Mouse (Mus musculus) MEL (cell line): ENCODE measurements at regions not wholly inside any gene's neighbourhood (a gene's known extent, or its start where the extent isn't known, plus 50 kb on each side); places are given as distances from the start of the nearest gene placed in this dataset.

Source experiments
- DNase-seq: peaks from one replicate; pipeline ENCODE4 v3.0.0; 2011; ENCODE audit warnings: low read depth, low spot score
- H3K27ac ChIP-seq: 2 replicates; pipeline ENCODE4 v1.5.1; 2012; ENCODE audit warnings: low read depth, mild to moderate bottlenecking, control low read depth, low read length, moderate library complexity; ENCODE audit not compliant: control insufficient read depth
- H3K27me3 ChIP-seq, 2 experiments: fragments of 150-350 bp in 1 of 2; sonication (generic) in 1 of 2; 2 replicates each; pipeline ENCODE4 v1.6.1; 2012; ENCODE audit warnings: low read length in 2 of 2, mild to moderate bottlenecking in 2 of 2, improper control_type of control experiment in 1 of 2, moderate library complexity in 1 of 2; ENCODE audit not compliant: insufficient read depth in 2 of 2, control insufficient read depth in 1 of 2
- H3K36me3 ChIP-seq, 2 experiments: 2 replicates each; pipeline ENCODE4 v1.6.1; 2012 to 2014; ENCODE audit warnings: low read length in 2 of 2, improper control_type of control experiment in 1 of 2, inconsistent platforms in 1 of 2, mild to moderate bottlenecking in 1 of 2; ENCODE audit not compliant: insufficient read depth in 2 of 2, control insufficient read depth in 1 of 2
- H3K4me1 ChIP-seq, 2 experiments: fragments of 150-350 bp in 1 of 2; sonication (generic) in 1 of 2; 2 replicates each; pipeline ENCODE4 v1.6.1; 2012; ENCODE audit warnings: low read length in 2 of 2, improper control_type of control experiment in 1 of 2, mild to moderate bottlenecking in 1 of 2; ENCODE audit not compliant: insufficient read depth in 2 of 2, control insufficient read depth in 1 of 2
- H3K4me3 ChIP-seq, 2 experiments: fragments of 150-350 bp in 1 of 2; sonication (generic) in 1 of 2; 2 replicates each; pipeline ENCODE4 v1.5.1; 2012; ENCODE audit warnings: low read depth in 2 of 2, low read length in 2 of 2, mild to moderate bottlenecking in 2 of 2, moderate library complexity in 2 of 2, control low read depth in 1 of 2, improper control_type of control experiment in 1 of 2; ENCODE audit not compliant: control insufficient read depth in 1 of 2, insufficient read depth in 1 of 2
- H3K79me2 ChIP-seq: 2 replicates; pipeline ENCODE4 v1.6.1; 2012; ENCODE audit warnings: mild to moderate bottlenecking, low read length, moderate library complexity; ENCODE audit not compliant: control insufficient read depth, poor library complexity, insufficient read depth
- H3K9ac ChIP-seq: 2 replicates; pipeline ENCODE4 v1.6.1; 2012; ENCODE audit warnings: low read depth, mild to moderate bottlenecking, control low read depth, low read length, moderate library complexity; ENCODE audit not compliant: control insufficient read depth, poor library complexity, severe bottlenecking
- H3K9me3 ChIP-seq: fragments of 150-350 bp; sonication (generic); replicated peaks from 2 replicates; pipeline ENCODE4 v1.6.1; 2012; ENCODE audit warnings: mild to moderate bottlenecking, low read length, improper control_type of control experiment, moderate library complexity; ENCODE audit not compliant: insufficient read depth
- BHLHE40 ChIP-seq: IDR thresholded peaks from 2 replicates; pipeline ENCODE4 v1.6.1; 2012; ENCODE audit warnings: low read depth, mild to moderate bottlenecking, inconsistent platforms, low read length, improper control_type of control experiment, borderline replicate concordance
- CHD1 ChIP-seq: IDR thresholded peaks from 2 replicates; pipeline ENCODE4 v1.6.1; 2012; ENCODE audit warnings: low read depth, mild to moderate bottlenecking, inconsistent platforms, low read length, improper control_type of control experiment
- CHD2 ChIP-seq: IDR thresholded peaks from 2 replicates; pipeline ENCODE4 v1.6.1; 2011; ENCODE audit warnings: low read length, improper control_type of control experiment
- EP300 ChIP-seq, 2 experiments: IDR thresholded peaks; 2 replicates each; pipeline ENCODE4 v1.6.1; 2011; ENCODE audit warnings: improper control_type of control experiment in 2 of 2, low read length in 2 of 2, low read depth in 1 of 2, mild to moderate bottlenecking in 1 of 2
- ETS1 ChIP-seq: IDR thresholded peaks from 2 replicates; pipeline ENCODE4 v1.6.1; 2012; ENCODE audit warnings: low read depth, mild to moderate bottlenecking, inconsistent platforms, low read length, improper control_type of control experiment, moderate library complexity
- GABPA ChIP-seq: IDR thresholded peaks from 2 replicates; pipeline ENCODE4 v1.6.1; 2012; ENCODE audit warnings: low read depth, mild to moderate bottlenecking, inconsistent platforms, low read length, improper control_type of control experiment, moderate library complexity
- KAT2A ChIP-seq: conservative IDR thresholded peaks from 2 replicates; pipeline ENCODE4 v1.6.1; 2012; ENCODE audit warnings: low read depth, low read length, improper control_type of control experiment, inconsistent platforms
- MAX ChIP-seq: IDR thresholded peaks from 2 replicates; pipeline ENCODE4 v1.6.1; 2011; ENCODE audit warnings: low read length, improper control_type of control experiment
- MAZ ChIP-seq: IDR thresholded peaks from 2 replicates; pipeline ENCODE4 v1.6.1; 2012; ENCODE audit warnings: low read depth, mild to moderate bottlenecking, inconsistent platforms, low read length, improper control_type of control experiment
- MXI1 ChIP-seq: IDR thresholded peaks from 2 replicates; pipeline ENCODE4 v1.6.1; 2011; ENCODE audit warnings: mild to moderate bottlenecking, low read depth, low read length, improper control_type of control experiment
- MYB ChIP-seq: IDR thresholded peaks from 2 replicates; pipeline ENCODE4 v1.6.1; 2011; ENCODE audit warnings: mild to moderate bottlenecking, low read depth, low read length, improper control_type of control experiment
- MYC ChIP-seq: IDR thresholded peaks from 2 replicates; pipeline ENCODE4 v1.6.1; 2011; ENCODE audit warnings: low read depth, mild to moderate bottlenecking, low read length, improper control_type of control experiment, moderate library complexity
- NRF1 ChIP-seq: IDR thresholded peaks from 2 replicates; pipeline ENCODE4 v1.6.1; 2014; ENCODE audit warnings: low read depth, mild to moderate bottlenecking, inconsistent platforms, low read length, improper control_type of control experiment, moderate library complexity; ENCODE audit not compliant: poor library complexity, insufficient read depth, severe bottlenecking
- POLR2A ChIP-seq, 2 experiments: IDR thresholded peaks; 2 replicates each; pipeline ENCODE4 v1.6.1; 2011 to 2012; ENCODE audit warnings: low read length in 2 of 2, mild to moderate bottlenecking in 2 of 2, control low read depth in 1 of 2, improper control_type of control experiment in 1 of 2, low read depth in 1 of 2, moderate library complexity in 1 of 2; ENCODE audit not compliant: control insufficient read depth in 1 of 2, insufficient read depth in 1 of 2, poor library complexity in 1 of 2
- RCOR1 ChIP-seq: IDR thresholded peaks from 2 replicates; pipeline ENCODE4 v1.6.1; 2012; ENCODE audit warnings: low read depth, mild to moderate bottlenecking, inconsistent platforms, low read length, improper control_type of control experiment
- SIN3A ChIP-seq: IDR thresholded peaks from 2 replicates; pipeline ENCODE4 v1.6.1; 2012; ENCODE audit warnings: low read length, improper control_type of control experiment, inconsistent platforms
- SMC3 ChIP-seq: IDR thresholded peaks from 2 replicates; pipeline ENCODE4 v1.6.1; 2011; ENCODE audit warnings: low read depth, low read length, improper control_type of control experiment
- TAL1 ChIP-seq: IDR thresholded peaks from 2 replicates; pipeline ENCODE4 v1.6.1; 2012; ENCODE audit warnings: mild to moderate bottlenecking, inconsistent platforms, low read length, moderate library complexity, mixed read lengths
- TCF12 ChIP-seq: IDR thresholded peaks from 2 replicates; pipeline ENCODE4 v1.6.1; 2014; ENCODE audit warnings: low read depth, mild to moderate bottlenecking, inconsistent platforms, low read length, improper control_type of control experiment, moderate library complexity
- UBTF ChIP-seq: IDR thresholded peaks from 2 replicates; pipeline ENCODE4 v1.6.1; 2012; ENCODE audit warnings: low read depth, mild to moderate bottlenecking, inconsistent platforms, low read length, improper control_type of control experiment, moderate library complexity, borderline replicate concordance; ENCODE audit not compliant: insufficient read depth
- USF1 ChIP-seq: IDR thresholded peaks from 2 replicates; pipeline ENCODE4 v1.6.1; 2014; ENCODE audit warnings: low read depth, mild to moderate bottlenecking, inconsistent platforms, low read length, improper control_type of control experiment, moderate library complexity
- ZC3H11A ChIP-seq: IDR thresholded peaks from 2 replicates; pipeline ENCODE4 v1.6.1; 2012; ENCODE audit warnings: low read depth, mild to moderate bottlenecking, inconsistent platforms, low read length, improper control_type of control experiment
- ZKSCAN1 ChIP-seq: IDR thresholded peaks from 2 replicates; pipeline ENCODE4 v1.6.1; 2012; ENCODE audit warnings: low read depth, mild to moderate bottlenecking, inconsistent platforms, low read length, improper control_type of control experiment, moderate library complexity
- ZMIZ1 ChIP-seq: IDR thresholded peaks from 2 replicates; pipeline ENCODE4 v1.6.1; 2012; ENCODE audit warnings: low read depth, mild to moderate bottlenecking, inconsistent platforms, low read length, improper control_type of control experiment, moderate library complexity
- ZNF384 ChIP-seq: IDR thresholded peaks from 2 replicates; pipeline ENCODE4 v1.6.1; 2012; ENCODE audit warnings: low read depth, mild to moderate bottlenecking, inconsistent platforms, low read length, improper control_type of control experiment

DNA sequence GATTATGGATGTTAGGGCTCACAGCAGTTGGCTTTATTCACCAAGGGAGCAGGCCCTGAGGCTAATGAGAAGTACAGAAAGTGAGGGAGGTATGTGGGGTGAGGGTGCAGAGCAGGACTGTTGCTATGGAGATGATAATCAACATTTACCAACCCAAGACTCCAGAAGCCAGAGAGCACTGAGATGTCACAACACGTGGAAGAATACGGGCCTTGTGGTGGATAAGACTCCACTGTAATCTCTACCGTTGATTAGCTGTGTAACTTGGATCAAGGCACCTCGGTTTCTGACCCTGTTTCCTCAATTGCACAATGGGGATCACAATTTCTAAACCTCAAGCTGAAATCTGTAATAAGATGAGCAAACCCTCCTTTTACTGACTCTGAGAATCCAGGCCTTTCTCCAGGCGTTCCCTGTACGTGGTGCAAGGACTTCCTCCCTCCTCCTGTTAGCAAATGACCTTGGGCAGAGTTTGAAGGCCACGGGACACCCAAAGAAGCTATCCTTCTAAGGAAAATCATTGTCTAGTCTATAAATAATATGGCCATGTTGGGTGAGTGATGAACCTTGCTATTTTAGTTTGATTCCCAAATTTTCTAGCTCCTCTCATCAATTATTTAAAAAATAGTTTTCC is 239.8 kb downstream of the Opa1 start:
- DNase-seq, result peak; percentile 35
- H3K36me3 ChIP-seq, result no peaks in the 10 kb centered on the region
- H3K9ac ChIP-seq, result no peak overlapping the region
- no peaks in the 10 kb centered on the region for H3K79me2 ChIP-seq
- no peaks in the 10 kb centered on the region for H3K9me3 ChIP-seq
- no peaks in the 10 kb centered on the region for H3K4me1 ChIP-seq
- no peak overlapping the region for H3K4me3 ChIP-seq
- peak; percentile 80 for TF ChIP-seq MXI1
- no peak for TF ChIP-seq KAT2A
- TF ChIP-seq UBTF, result no peak
- peaks cover 6 to 7% of the 10 kb centered on the region in 2 experiments; a peak in 3 of 4 replicates for H3K27me3 ChIP-seq
- no peak overlapping the region for H3K27ac ChIP-seq

DNA sequence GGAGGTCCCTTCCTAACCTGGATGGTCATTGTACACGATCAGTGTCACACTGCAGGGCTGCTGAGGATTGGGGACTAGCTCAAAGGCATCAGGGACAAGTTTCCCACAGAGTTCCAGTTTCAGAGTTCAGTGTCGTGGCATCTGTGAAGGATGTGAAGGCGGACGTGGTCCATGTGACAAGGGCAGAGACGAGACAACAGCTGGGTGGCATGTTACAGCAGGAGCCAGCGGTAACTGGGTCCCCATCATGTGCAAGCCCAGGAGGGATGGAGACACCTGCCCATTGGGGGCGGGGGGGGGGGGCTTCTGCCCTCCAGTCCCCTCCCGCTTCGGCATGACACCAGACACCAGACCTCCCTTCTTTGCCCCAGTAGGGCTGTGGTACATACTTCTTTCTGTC is 241.6 kb downstream of the Opa1 start:
- Histone ChIP-seq H3K9me3 (no peaks in the 10 kb centered on the region), H3K27me3 (peaks cover under 1 to 2% of the 10 kb centered on the region in 2 experiments; a peak in 2 of 4 replicates), H3K4me3 (no peak overlapping the region), H3K36me3 (no peaks in the 10 kb centered on the region), H3K27ac (no peak overlapping the region), H3K79me2 (no peaks in the 10 kb centered on the region), H3K4me1 (no peaks in the 10 kb centered on the region), H3K9ac (no peak overlapping the region)
- no peak for DNase-seq
- no peak for TF ChIP-seq ZNF384
- no peak for TF ChIP-seq GABPA
- no peak for TF ChIP-seq CHD2
- no peak for TF ChIP-seq UBTF
- no peak for TF ChIP-seq KAT2A
- TF ChIP-seq MYC, result no peak
- no peak for TF ChIP-seq SIN3A
- no peak for TF ChIP-seq ZC3H11A
- no peak for TF ChIP-seq EP300 (IDR thresholded peaks at IDR 0.05; ENCODE audit: low read depth in 1 of 2, low read length in 2 of 2)
- no peak for TF ChIP-seq ZMIZ1
- no peak for TF ChIP-seq TAL1
- no peak for TF ChIP-seq ZKSCAN1
- no peak for TF ChIP-seq BHLHE40
- no peak for TF ChIP-seq RCOR1

DNA sequence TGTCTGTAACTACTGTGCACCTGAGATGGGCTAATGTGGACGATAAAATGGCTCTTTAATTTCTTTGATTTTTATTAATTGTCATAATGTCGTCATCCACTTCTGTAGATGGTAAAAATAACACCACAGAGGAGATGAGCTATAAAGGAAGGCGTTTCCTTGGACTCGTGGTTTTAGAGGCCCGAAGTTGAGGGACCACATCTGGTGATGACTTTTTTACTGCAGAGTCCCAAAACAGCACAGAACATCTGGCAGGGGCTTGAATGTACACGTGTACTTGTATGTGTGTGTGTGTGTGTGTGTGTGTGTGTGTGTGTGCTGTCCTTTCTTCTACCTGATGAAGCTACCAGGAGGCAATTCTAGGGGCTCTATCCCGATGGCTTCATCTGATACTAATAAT is 242.1 kb upstream of the Hes1 start:
- H3K9ac ChIP-seq, result no peak overlapping the region
- no peak overlapping the region for H3K4me3 ChIP-seq
- no peak for DNase-seq
- H3K27ac ChIP-seq, result no peak overlapping the region
- H3K4me1 ChIP-seq, result no peaks in the 10 kb centered on the region
- H3K36me3 ChIP-seq, result no peaks in the 10 kb centered on the region
- no peaks in the 10 kb centered on the region for H3K9me3 ChIP-seq
- no peak for TF ChIP-seq MYB
- no peak for TF ChIP-seq TAL1
- TF ChIP-seq ETS1, result no peak
- TF ChIP-seq SMC3, result no peak
- TF ChIP-seq MAX, result no peak
- TF ChIP-seq MAZ, result no peak
- TF ChIP-seq USF1, result no peak
- TF ChIP-seq NRF1, result no peak
- no peak for TF ChIP-seq POLR2A (IDR thresholded peaks at IDR 0.05; ENCODE audit: control insufficient read depth in 1 of 2, insufficient read depth in 1 of 2, low read depth in 1 of 2, low read length in 2 of 2, poor library complexity in 1 of 2)
- TF ChIP-seq ZNF384, result no peak
- TF ChIP-seq CHD1, result no peak
- no peak for TF ChIP-seq TCF12
- no peaks in the 10 kb centered on the region for H3K27me3 ChIP-seq
- no peaks in the 10 kb centered on the region for H3K79me2 ChIP-seq
